Mouse (Mus musculus) cerebellum, adult 8-10 months (tissue): Measurements from ENCODE around the gene Ccdc188.

ENCODE experiments used
- DNase-seq: peaks from one replicate; pipeline ENCODE4 v3.0.0; 2022

Gene Ccdc188

GRCm38 (mm10) chr16:18202061-18202460 lies 15.6 kb upstream of the Ccdc188 start:
- no peak for DNase-seq

GRCm38 (mm10) chr16:18203430-18204091 lies 14.1 kb upstream of the Ccdc188 start:
- DNase-seq: no peak

GRCm38 (mm10) chr16:18210701-18211416 lies 6.8 kb upstream of the Ccdc188 start:
- peak; percentile 83 for DNase-seq

GRCm38 (mm10) chr16:18211417-18212171 lies 6.1 kb upstream of the Ccdc188 start:
- peak; percentile 95 for DNase-seq

- no peak for DNase-seq
These were observed 4.0 kb upstream of the Ccdc188 start for GRCm38 (mm10) chr16:18213689-18214088.

- no peak for DNase-seq
These were observed 2.8 kb upstream of the Ccdc188 start for GRCm38 (mm10) chr16:18214858-18215257.

- DNase-seq: no peak
These were observed 909 bp downstream of the Ccdc188 start for GRCm38 (mm10) chr16:18218580-18218996.

GRCm38 (mm10) chr16:18220001-18220400 lies 2.3 kb downstream of the Ccdc188 start:
- DNase-seq: no peak

GRCm38 (mm10) chr16:18220856-18221542 lies 3.3 kb downstream of the Ccdc188 start:
- DNase-seq: no peak

- no peak for DNase-seq
These were observed 3.8 kb downstream of the Ccdc188 start for GRCm38 (mm10) chr16:18221543-18221898.

- no peak for DNase-seq
These were observed 4.5 kb downstream of the Ccdc188 start for GRCm38 (mm10) chr16:18222188-18222587.

GRCm38 (mm10) chr16:18227187-18227586 lies 9.5 kb downstream of the Ccdc188 start:
- no peak for DNase-seq

- DNase-seq: no peak
These were observed 10.3 kb downstream of the Ccdc188 start for GRCm38 (mm10) chr16:18227897-18228422.

- DNase-seq: peak; percentile 63
These were observed 11.2 kb downstream of the Ccdc188 start for GRCm38 (mm10) chr16:18228856-18229255.

- peak; percentile 64 for DNase-seq
These were observed 11.9 kb downstream of the Ccdc188 start for GRCm38 (mm10) chr16:18229622-18230021.

GRCm38 (mm10) chr16:18230617-18231016 lies 12.9 kb downstream of the Ccdc188 start:
- DNase-seq: no peak

- no peak for DNase-seq
These were observed 13.4 kb downstream of the Ccdc188 start for GRCm38 (mm10) chr16:18231047-18231446.

GRCm38 (mm10) chr16:18231451-18231850 lies 13.8 kb downstream of the Ccdc188 start:
- DNase-seq: no peak

- DNase-seq: no peak
These were observed 15.8 kb downstream of the Ccdc188 start for GRCm38 (mm10) chr16:18233451-18233850.

- DNase-seq: no peak
These were observed 16.4 kb downstream of the Ccdc188 start for GRCm38 (mm10) chr16:18233919-18234670.

- DNase-seq: peak; percentile 71
These were observed 17.2 kb downstream of the Ccdc188 start, which contains the start of gene Zdhhc8 for GRCm38 (mm10) chr16:18234671-18235388. Zdhhc8 (minus strand) TSS chr16:18235136.
